Mouse (Mus musculus) cerebral cortex, adult 2 months (tissue): Measurements from ENCODE around the gene Shroom3.

ENCODE experiments used
- WGBS: fragments of 180-500 bp; shearing (Covaris S2); methylation state at CpG from one replicate; pipeline ENCODE4 v1.1.7; 2018; 5-methylcytosine and 5-hydroxymethylcytosine counted together

The Shroom3 gene

GRCm38 (mm10) chr5:93008256-93008655 lies 325.0 kb downstream of the Shroom3 start:
- whole genome bisulfite sequencing = 95% methylated on average over 9 of the region's 9 CpGs
